Mouse (Mus musculus) liver (tissue): Measurements from ENCODE around the gene Olfr553.
"Not testable (repeated sequence)": the region's sequence is repeated elsewhere in the genome, so short reads cannot be mapped to it uniquely, and the experiment has no call there.

Source experiments
- DNase-seq: peaks from one replicate; pipeline ENCODE4 v3.0.0-alpha.2; 2020; ENCODE audit warnings: mixed read lengths

Olfr553 gene

DNA sequence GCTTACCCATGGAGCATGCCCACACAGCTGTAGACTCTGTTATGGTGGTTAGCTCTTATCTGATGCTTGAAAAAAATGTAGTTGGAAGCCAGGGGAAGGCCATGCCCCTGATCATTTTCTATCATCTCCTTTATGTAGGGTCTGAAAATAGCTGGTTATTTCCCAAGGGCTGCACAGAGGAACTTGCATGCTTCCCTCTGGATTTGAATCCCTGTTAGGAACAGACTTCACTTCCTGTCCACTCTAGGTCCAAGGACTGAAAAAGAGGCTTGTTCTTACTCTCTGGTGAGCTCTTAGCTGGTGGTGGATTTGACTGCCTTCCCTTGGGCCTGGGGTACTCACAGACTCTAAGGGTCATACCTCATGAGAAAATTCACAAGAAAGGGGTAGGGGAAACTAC is at the start of gene Olfr553:
Gene Olfr553 (minus strand): TSS at position 101 of the 400 bp plus-strand sequence.
- no peak for DNase-seq

DNA sequence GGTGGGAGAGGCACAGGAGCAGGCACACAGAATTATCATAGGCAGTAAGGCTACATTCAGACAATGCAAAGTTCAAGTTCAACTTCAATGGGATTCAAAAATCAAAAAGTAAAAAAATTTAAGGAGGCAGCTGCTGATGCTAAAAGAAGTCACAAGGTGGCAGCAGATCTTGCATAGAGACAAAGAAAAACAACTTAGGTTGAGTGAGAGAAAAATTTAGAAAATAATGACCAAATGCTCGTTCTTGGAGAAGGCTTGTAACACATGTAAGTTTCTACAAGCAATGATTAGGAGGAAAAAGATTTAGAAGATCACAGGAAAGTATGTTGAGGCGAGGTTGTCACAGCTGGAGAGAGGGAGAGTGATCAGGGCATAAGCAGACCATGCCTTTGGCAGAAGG is 47.4 kb upstream of the Olfr553 start:
- no peak for DNase-seq

DNA sequence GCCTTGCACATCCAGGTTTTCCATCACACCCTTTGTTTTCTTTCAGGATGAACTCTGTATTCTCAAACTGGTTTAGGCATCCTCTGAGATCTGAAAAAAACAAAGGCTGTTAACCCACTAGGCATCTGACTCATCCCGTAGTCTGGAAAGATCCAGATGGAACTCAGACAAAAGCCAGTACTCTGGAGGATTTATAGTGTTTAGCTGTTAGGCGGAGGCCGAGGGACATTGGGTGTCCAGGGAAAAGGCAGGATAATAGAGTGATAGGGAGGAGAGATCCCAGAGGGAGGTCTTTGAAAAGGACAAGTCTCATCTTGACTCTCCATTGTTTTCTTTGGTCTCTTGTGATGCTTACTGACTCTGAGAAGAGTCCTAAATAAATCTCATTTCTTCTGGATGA is 46.6 kb upstream of the Olfr553 start, which contains the start of gene Olfr556:
Gene Olfr556 (plus strand): TSS at position 301 of the 400 bp plus-strand sequence.
- DNase-seq: no peak

DNA sequence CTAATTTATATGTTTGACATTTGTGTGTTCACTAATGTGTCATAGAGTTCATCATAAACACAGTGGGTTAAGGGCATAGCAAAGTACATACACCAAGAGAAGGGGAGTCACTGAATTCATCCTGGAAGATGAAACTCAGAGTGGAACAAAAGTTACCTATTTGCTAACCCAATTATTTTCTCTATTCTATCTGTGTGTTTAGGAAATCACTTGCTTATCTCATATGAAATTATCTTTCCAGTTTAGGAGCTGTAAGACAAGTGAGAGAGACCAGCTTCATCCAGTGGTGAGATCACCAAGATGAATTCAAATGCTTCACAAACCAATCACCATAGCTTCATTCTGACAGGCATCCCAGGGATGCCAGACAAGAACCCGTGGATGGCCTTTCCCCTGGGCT is 40.5 kb upstream of the Olfr553 start, which contains the start of gene Olfr555:
Gene Olfr555 (plus strand): TSS at position 301 of the 400 bp plus-strand sequence.
- DNase-seq: no peak

DNA sequence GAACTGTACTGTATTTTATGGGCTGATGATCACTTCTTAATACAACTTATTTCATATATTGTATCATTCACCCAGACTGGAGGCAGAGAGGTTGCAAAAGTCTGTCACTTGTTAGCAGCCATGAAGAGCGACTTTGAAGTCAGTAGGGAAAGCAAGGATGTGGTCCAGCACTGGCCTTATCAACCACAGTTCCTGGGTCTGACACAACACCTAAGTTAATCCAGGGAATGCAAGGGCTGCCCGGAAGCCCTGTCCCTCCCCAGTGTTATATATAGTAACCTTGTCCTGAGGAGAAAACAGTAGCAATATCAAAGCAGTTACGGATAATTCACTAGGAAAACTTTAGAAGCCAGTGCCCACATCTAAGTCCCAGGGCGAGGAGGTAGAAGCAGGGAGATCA is 26.9 kb upstream of the Olfr553 start:
- DNase-seq: not testable (repeated sequence)

DNA sequence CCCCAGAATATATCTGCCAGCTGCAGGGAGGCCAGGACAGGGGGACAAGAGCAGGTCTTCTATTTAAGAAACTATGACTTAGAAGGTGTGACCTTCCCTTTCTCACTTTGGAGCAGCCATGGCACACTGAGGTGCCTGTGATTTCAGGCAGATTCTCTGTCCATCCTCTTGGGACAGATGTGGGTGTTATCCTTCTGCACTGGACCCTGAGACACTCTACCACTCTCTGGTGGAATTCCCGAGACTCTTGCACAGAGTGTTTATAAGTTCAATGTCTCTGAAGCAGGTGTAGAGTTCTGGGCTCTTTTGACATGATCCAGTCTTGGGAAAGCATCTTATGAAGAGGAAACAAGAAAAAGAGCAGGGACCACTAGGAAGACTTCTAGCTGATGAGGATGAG is 20.1 kb upstream of the Olfr553 start, which contains the start of gene Olfr554:
Gene Olfr554 (plus strand): TSS at position 301 of the 400 bp plus-strand sequence.
- no peak for DNase-seq

DNA sequence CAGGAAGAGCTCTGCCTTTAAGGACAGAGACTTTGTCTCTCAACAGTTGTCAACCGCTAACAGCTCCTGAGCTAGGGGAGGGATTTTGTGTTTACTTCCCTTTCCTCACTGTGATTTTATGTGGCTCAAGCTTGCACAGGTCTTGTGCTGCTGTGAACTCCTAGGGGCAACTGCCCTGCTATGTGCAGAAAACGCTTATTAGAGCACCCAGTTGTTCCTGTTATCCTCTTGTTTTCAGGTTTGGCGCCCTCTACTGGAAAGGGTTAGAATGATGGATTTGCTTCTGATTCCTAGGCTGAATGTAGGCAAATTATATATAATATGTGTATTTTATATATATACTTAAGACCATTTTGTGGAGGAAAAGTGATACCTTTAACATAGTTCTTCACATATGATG is 18.6 kb upstream of the Olfr553 start:
- peak; percentile 10 for DNase-seq

DNA sequence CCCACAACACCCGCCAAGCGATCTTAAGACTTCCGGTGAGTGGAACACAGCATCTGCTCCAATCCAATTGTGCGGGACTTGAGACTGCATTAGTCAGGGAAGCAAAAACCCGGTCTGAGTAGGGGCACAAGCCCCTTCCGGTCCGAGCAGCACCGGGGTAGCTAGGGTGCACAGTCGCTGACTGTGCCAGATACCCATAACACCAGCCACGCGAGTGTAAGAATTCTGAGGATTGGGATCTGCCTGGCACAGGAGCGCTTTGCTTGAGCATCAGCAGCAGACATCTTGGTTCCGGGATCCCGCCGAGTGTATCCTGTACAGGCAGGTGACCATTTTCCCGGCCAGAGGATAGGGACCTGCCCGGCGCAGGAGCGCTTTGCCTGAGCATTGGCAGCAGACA is 2.4 kb upstream of the Olfr553 start:
- not testable (repeated sequence) for DNase-seq

DNA sequence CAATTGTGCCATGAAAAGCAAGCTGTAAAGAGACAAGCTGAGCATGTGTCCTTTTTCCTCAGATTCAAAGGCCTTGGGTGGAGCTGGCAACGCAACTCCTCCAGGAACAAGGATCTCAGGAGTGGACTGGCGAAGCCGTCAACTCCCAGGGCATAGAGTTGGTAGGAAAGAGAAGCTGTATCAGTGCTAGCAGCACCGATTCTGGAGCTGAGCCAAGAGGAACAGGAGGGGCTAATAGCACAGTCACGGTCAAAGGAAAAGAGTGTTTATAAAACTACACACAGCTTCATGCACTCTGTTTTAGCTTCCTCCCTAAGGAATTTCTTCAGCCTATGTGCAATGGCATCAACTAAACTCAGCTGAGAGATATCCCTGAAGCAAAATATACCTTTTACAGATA is 1.6 kb upstream of the Olfr553 start:
- no peak for DNase-seq

DNA sequence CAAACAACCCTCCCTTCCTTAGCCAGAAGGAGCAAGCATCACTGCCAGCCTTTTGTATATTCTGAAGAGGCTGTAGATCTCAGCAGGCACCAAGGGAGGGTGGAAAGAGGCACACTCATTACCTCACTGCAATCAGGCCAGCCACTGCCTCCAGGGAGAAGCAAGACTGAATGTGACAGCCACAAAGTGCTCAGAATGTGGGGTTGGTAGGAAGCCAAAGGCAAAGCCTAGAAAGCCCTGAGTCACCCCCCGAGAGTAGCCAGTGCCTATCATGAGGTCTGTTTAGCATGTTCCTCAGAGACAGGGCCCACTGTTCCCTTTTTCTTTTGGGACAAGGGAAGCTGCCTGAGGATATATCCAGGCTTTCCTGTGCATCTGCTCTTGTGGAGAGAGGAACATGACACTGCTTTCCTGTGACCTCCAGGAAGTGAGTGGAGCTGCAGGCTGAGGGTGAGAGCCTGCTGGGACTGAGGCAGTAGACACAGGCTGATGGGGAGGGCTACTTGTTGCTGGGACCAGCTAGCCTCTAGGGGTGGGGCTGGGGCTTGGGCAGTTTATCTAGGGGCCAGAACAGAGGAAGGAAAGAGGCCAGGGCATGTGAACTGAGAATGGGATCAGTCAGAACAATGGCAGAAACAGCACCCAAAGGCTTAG is 20.5 kb downstream of the Olfr553 start, which contains the start of gene Olfr552:
Gene Olfr552 (plus strand): TSS at position 393 of the 654 bp plus-strand sequence.
- DNase-seq: no peak

DNA sequence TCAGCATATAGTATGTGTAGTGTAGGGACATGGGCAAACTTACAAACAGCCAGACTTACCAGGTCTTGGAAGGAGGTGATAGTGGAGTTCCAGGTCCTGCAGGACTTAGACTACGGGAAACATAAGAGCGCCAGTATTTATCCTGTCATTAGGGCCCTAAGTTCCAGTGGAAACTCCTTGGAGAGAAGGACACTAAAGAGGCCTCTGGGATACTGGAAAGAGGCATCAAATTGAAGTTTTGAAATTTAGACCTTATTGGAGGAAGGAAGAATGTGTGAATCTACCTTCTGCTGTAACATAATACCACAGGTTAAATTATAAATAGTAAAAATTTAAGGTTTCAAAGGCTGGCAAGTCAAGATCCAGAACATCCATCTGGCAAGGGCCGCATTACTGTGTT is 26.2 kb downstream of the Olfr553 start, which contains the start of gene Olfr551:
Gene Olfr551 (minus strand): TSS at position 101 of the 400 bp plus-strand sequence.
- DNase-seq: no peak

DNA sequence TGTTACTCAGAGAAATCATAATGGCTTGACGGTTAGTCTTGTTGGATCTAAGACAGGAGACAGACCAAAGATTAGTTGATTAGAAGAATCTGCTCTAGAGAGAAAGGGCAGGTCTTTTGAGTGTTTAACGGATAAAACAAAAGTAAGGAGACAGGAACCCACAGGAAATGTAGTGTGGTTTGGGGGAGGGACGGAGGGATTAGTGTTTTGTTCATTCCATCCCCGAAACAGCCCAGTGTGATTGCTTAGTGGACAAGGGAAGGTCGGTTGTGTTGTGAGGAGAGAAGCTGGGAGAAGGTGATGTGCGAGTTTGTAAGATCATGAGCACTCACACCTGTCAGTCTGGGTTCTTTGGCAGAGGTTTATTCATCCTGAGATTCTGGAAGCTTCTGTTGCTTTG is 42.0 kb downstream of the Olfr553 start:
- DNase-seq: no peak

DNA sequence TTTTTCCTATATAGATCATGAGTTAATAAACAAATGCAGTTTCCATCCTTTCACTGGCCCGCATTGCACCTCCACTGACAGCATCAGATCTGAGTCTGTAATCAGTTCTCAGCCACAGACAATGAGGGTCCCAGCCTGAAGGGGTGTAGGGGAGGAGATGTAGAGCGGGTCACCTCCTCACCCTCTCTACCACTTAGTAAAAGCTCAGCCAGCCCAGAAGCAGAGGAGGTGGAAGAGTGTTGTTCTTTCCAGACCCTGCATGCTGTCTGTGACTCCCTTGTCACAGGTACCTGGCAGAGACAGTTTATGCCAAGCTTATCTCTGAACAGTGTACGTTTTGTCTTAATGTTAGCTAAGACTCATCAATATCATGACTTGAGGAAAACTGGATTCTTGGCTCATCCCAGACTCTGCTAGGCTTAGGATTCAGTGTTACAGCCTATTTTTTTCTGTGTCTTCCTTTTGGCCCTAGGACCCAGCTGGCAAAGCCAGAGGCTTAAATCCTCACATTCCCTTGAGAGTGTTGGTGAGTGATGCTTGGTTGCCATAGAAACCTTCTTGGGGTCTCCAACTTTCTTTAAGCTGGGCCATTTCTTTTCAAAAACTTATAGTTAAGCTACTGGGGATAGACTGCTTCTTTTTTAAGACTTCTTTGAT is 44.7 kb downstream of the Olfr553 start:
- DNase-seq: no peak

DNA sequence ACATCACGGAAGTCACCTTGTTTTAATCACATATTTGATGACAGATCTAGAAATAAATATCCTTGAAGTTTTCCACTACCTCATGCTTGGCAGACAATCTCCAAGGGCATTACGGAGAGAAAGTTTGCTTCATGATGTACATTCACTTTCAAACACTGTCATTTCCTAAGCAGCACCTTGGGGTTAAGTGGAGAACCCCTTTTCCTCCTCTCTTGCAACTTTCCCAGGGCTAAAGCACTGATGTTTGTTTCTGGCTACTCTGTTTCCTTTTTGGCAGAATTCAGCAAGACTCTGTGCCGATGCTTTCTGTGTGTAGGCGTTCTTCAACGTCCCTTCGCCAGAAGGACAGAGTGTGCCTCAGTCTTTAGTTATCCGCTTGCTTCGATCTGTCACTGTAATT is 46.9 kb downstream of the Olfr553 start, which contains the start of gene Olfr550:
Gene Olfr550 (plus strand): TSS at position 301 of the 400 bp plus-strand sequence.
- DNase-seq: no peak

DNA sequence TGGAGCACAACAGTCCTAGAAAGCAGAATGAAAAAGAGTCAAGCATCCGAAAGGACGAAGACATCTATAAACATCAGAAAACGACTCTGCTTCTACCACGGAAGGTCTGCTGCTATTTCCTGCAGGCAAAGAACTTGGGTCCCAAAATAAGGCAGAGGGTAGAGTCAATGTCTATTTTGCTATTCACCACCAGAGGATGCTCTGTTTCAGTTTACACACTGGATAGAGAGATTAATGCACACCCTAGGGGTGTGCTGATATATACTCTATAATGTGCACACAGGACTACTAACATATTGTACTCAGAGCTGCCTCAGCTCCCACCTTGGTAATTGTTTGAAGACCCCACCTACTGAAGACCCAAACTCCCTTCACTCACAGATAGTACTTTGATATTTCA is 51.8 kb downstream of the Olfr553 start:
- no peak for DNase-seq

DNA sequence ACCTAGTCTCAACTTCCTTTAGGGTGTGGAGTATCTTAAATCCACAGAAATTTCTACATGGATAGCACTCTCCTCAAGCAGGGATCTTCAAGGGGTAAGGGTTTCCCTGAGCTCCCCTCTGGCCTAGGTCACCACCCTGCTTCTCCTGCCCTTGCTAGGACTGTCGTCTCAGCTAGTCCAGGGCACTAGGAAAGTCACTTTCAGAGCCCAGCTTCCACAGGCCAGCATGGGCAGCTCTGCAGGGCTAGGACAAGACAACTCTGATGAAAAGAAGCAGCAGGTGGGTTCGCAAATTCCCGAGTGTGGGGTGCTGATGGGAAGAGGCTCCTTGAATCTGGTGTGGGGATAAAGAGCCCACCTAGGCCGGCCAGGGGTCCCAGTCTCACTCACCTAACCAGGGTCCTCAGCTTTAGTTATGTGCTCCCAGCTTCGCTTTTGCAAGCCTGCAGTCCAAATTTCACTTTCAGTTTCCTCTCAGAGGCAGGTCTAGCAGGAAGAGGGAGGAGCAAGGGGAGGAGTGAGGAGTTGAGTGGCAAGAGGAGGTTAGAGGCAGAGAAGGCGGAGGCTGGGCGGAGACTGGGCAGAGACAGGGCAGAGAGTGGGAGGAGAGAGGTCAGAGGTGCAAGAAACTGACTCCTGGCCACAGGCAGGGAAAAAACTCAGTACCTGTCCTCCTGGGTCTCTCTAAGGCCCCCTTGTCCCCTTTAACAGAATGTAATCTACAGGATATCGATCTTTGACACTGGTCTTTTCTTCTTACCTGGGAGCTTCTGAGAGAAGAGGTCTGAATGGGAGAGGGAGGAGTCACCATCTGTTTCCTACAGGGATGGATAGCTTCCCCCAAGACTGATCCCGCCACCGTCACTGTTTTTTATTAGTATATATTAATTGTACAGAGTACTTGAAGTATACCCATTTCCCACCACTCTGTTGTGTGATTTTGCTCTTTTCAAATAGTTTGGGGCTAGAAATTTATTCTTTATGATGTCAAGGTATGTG is 52.7 kb downstream of the Olfr553 start, which contains the start of gene Trim21:
Gene Trim21 (minus strand): TSS at position 488 of the 999 bp plus-strand sequence.
- DNase-seq: peak; percentile 86
